Mouse (Mus musculus): ENCODE data around the gene Parp8. TPM values are rescaled to one million over a fixed set of nuclear protein-coding genes. Genes with fewer than 3 reads are reported as not detected.

The Parp8 gene
- polyA plus RNA-seq, 2 experiments: 2.0 to 3.2 TPM

DNA sequence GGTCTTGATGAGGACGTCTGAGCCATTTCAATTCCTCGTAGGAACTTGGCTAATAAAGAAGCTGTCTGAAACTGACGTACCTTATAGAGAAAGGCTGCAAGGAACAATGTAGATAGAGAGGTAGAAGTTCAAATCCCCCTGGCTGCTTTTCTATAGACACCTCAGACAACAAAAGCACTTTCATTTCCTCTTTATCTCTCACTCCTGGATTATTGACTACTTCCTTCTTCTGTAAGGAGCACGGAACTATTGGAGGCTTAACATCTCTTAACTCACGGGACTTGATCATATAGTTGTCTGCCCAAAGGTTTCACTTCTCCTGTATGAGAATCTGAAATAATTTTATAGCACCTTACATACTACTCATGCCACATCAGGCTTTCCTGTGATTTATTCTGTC lies 2.9 kb upstream of the Parp8 start:
- no peaks in the 10 kb centered on the region for H3K36me3 ChIP-seq (replicated peaks; ENCODE audit: control insufficient read depth, insufficient read depth, low read depth)
- H3K27ac ChIP-seq: no peak overlapping the region
- H3K9ac ChIP-seq (replicated peaks): no peak overlapping the region
- WGBS (ENCODE audit: insufficient replicate concordance): 33% methylated on average over 5 of the region's 5 CpGs
- H3K9me3 ChIP-seq (ENCODE audit: control insufficient read depth, low read length): no peaks in the 10 kb centered on the region
- TF ChIP-seq CTCF (IDR thresholded peaks at IDR 0.05; ENCODE audit: low read depth) (no peak), EP300 (IDR thresholded peaks at IDR 0.05; ENCODE audit: low read depth) (no peak)
- DNase-seq (ENCODE audit: low read depth in 3 of 3, low spot score in 3 of 3) (no peak), ATAC-seq (ENCODE audit: insufficient read depth) (no peak)
- no peak overlapping the region for H3K4me2 ChIP-seq (ENCODE audit: low read depth)
- H3K27me3 ChIP-seq (ENCODE audit: control insufficient read depth, insufficient read depth, low read length): peaks cover 27% of the 10 kb centered on the region
- H3K4me1 ChIP-seq (replicated peaks; ENCODE audit: control insufficient read depth in 2 of 2, insufficient read depth in 2 of 2, low read length in 1 of 2): peaks cover 0 to 11% of the 10 kb centered on the region in 2 experiments; a peak in 2 of 4 replicates
- no peak overlapping the region for H3K4me3 ChIP-seq (ENCODE audit: insufficient read depth in 1 of 2, low read depth in 2 of 2, low read length in 2 of 2)

DNA sequence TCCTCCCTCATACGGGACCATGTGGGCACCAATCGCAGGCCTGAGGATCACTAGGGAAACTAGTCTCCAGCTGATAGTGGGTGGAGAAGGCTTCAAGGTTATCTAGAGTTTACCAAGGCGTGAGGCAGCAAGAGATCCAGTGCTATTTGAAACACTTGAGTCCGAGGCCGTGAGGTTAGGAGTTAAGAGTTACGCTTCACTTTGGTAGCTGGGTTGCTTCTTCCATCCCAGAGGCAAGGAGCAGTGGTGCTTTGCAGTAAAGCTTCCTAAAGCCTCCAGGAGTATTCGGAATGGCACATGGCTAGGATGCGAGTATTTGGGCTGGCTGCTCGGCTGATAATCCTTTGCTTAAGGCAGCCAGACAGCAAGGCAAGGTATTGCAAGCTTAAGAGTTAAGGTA lies 2.0 kb upstream of the Parp8 start:
- H3K4me3 ChIP-seq (ENCODE audit: insufficient read depth in 1 of 2, low read depth in 2 of 2, low read length in 2 of 2): no peak overlapping the region
- DNase-seq (ENCODE audit: low read depth in 3 of 3, low spot score in 3 of 3) (no peak), ATAC-seq (ENCODE audit: insufficient read depth) (no peak)
- WGBS (ENCODE audit: insufficient replicate concordance): 44% methylated on average over 9 of the region's 9 CpGs
- no peak overlapping the region for H3K4me2 ChIP-seq (ENCODE audit: low read depth)
- TF ChIP-seq EP300 (IDR thresholded peaks at IDR 0.05; ENCODE audit: low read depth) (no peak), CTCF (IDR thresholded peaks at IDR 0.05; ENCODE audit: low read depth) (no peak)
- peaks cover 27% of the 10 kb centered on the region for H3K27me3 ChIP-seq (ENCODE audit: control insufficient read depth, insufficient read depth, low read length)
- no peak overlapping the region for H3K9ac ChIP-seq (replicated peaks)
- H3K36me3 ChIP-seq (replicated peaks; ENCODE audit: control insufficient read depth, insufficient read depth, low read depth): no peaks in the 10 kb centered on the region
- H3K27ac ChIP-seq: no peak overlapping the region
- no peaks in the 10 kb centered on the region for H3K9me3 ChIP-seq (ENCODE audit: control insufficient read depth, low read length)
- peaks cover 0 to 5% of the 10 kb centered on the region in 2 experiments; a peak in 1 of 4 replicates for H3K4me1 ChIP-seq (replicated peaks; ENCODE audit: control insufficient read depth in 2 of 2, insufficient read depth in 2 of 2, low read length in 1 of 2)

DNA sequence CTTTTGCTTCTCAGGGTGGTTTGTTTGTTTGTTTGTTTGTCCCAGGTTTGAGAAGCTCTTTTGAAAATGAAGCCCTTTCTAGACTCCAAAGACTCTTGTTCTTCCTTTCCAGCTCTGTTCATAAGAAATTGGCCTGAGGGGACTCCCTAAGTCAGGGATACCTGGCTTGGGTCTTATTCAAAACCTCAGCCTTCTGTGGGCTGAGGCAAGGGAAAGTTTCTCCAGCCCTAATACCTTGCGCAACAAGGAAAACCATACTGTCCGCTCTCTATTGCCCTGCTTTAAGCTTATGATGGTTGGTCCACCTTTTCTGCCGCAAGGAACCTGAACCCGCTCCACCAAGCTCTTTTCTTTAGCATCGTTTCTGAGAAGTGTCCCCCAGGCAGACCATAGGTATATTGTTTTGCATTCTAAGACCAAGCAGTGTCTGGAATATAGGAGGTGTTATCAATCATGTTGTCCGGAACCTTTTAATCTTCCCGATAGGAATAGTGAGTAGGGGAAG lies 991 bp upstream of the Parp8 start:
- Histone ChIP-seq H3K36me3 (replicated peaks; ENCODE audit: control insufficient read depth, insufficient read depth, low read depth) (no peaks in the 10 kb centered on the region), H3K9ac (replicated peaks) (no peak overlapping the region), H3K9me3 (ENCODE audit: control insufficient read depth, low read length) (no peaks in the 10 kb centered on the region), H3K4me2 (ENCODE audit: low read depth) (no peak overlapping the region), H3K27me3 (ENCODE audit: control insufficient read depth, insufficient read depth, low read length) (peaks cover 27% of the 10 kb centered on the region), H3K4me1 (replicated peaks; ENCODE audit: control insufficient read depth in 2 of 2, insufficient read depth in 2 of 2, low read length in 1 of 2) (peaks cover 0 to 3% of the 10 kb centered on the region in 2 experiments; a peak in 1 of 4 replicates), H3K4me3 (ENCODE audit: insufficient read depth in 1 of 2, low read depth in 2 of 2, low read length in 2 of 2) (no peak overlapping the region), H3K27ac (no peak overlapping the region)
- no peak for ATAC-seq (ENCODE audit: insufficient read depth)
- TF ChIP-seq CTCF (IDR thresholded peaks at IDR 0.05; ENCODE audit: low read depth) (no peak), EP300 (IDR thresholded peaks at IDR 0.05; ENCODE audit: low read depth) (no peak)
- WGBS (ENCODE audit: insufficient replicate concordance): 64% methylated on average over 7 of the region's 7 CpGs
- DNase-seq (ENCODE audit: low read depth in 3 of 3, low spot score in 3 of 3): no peak

DNA sequence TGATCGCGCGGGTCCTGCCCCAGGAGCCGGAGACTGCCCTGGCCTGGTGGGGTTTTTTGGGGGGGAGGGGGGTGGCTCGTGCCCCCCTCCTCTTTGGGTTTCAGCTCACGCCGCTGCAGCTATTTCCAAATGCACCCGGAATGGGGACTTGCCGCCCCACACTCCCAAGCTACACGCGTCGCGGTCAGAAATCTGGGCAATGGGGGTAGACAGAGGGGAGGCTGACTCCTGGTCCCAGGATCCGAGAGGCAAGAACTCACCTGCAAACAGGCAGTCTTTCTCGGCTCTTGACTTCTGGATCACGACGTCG lies 466 bp downstream of the Parp8 start:
- Histone ChIP-seq H3K4me1 (replicated peaks; ENCODE audit: control insufficient read depth in 2 of 2, insufficient read depth in 2 of 2, low read length in 1 of 2) (peaks cover 0 to 8% of the 10 kb centered on the region in 2 experiments; a peak in 1 of 4 replicates), H3K36me3 (replicated peaks; ENCODE audit: control insufficient read depth, insufficient read depth, low read depth) (no peaks in the 10 kb centered on the region), H3K4me3 (ENCODE audit: insufficient read depth in 1 of 2, low read depth in 2 of 2, low read length in 2 of 2) (peak overlapping the region; percentile 56 to 58), H3K27ac (no peak overlapping the region), H3K4me2 (ENCODE audit: low read depth) (peak overlapping the region; percentile 70), H3K9ac (replicated peaks) (peak overlapping the region; percentile 33; the same call in 1 of the 2 replicates), H3K27me3 (ENCODE audit: control insufficient read depth, insufficient read depth, low read length) (peaks cover 27% of the 10 kb centered on the region), H3K9me3 (ENCODE audit: control insufficient read depth, low read length) (no peaks in the 10 kb centered on the region)
- 0% methylated on average over 18 of the region's 18 CpGs for WGBS (ENCODE audit: insufficient replicate concordance)
- TF ChIP-seq EP300 (IDR thresholded peaks at IDR 0.05; ENCODE audit: low read depth) (no peak), CTCF (IDR thresholded peaks at IDR 0.05; ENCODE audit: low read depth) (no peak)
- ATAC-seq (ENCODE audit: insufficient read depth): no peak
- DNase-seq (ENCODE audit: low read depth in 3 of 3, low spot score in 3 of 3): no peak

DNA sequence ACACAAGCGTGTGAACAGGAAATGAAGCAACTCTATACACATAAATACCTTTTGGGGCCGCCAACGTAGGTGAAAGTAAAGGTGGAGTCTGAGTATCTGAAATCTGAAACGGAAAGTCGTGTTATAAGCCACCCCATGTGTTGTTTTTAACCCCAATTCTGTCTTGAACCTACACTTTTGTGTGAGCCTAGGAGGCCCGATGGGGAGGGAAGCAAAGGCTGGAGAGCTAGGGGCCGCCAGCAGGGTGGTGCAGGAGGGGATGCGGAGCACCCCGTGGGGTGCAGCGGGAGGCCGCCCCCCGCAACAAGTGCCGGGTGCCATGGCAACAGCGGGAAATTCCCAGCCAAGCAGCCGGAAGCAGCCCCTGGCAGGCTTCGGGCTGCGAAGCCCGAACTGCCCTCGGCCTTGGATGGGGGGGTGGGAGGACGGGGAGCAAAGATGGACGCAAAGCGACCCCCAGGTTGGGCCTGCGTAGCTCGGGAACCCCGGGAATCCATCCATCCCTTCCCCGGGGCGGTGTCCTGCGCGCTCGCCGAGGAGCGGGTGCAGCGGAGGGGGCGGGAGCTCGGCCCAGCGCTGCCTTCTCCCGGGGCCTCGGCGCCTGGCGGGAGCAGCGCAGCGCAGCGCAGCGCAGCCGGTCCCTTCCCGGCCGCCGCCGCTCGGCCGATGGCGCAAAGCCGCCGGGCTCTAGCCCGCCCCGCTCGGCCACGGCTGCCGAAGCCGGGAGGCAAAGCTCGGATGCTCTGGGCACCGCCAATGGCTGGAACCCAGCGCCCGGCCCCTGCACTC lies 1.0 kb downstream of the Parp8 start:
- peak overlapping the region; percentile 70 for H3K4me2 ChIP-seq (ENCODE audit: low read depth)
- peak overlapping the region; percentile 33; the same call in 1 of the 2 replicates for H3K9ac ChIP-seq (replicated peaks)
- H3K4me3 ChIP-seq (ENCODE audit: insufficient read depth in 1 of 2, low read depth in 2 of 2, low read length in 2 of 2): peak overlapping the region; percentile 56 to 58
- H3K27me3 ChIP-seq (ENCODE audit: control insufficient read depth, insufficient read depth, low read length): peaks cover 27% of the 10 kb centered on the region
- TF ChIP-seq EP300 (IDR thresholded peaks at IDR 0.05; ENCODE audit: low read depth): no peak
- no peak for TF ChIP-seq CTCF (IDR thresholded peaks at IDR 0.05; ENCODE audit: low read depth)
- no peak overlapping the region for H3K27ac ChIP-seq
- ATAC-seq (ENCODE audit: insufficient read depth) (peak; percentile 59), DNase-seq (ENCODE audit: low read depth in 3 of 3, low spot score in 3 of 3) (no peak)
- peaks cover 0 to 8% of the 10 kb centered on the region in 2 experiments; a peak in 1 of 4 replicates for H3K4me1 ChIP-seq (replicated peaks; ENCODE audit: control insufficient read depth in 2 of 2, insufficient read depth in 2 of 2, low read length in 1 of 2)
- H3K36me3 ChIP-seq (replicated peaks; ENCODE audit: control insufficient read depth, insufficient read depth, low read depth): no peaks in the 10 kb centered on the region
- WGBS (ENCODE audit: insufficient replicate concordance): under 1% methylated on average over 48 of the region's 64 CpGs
- H3K9me3 ChIP-seq (ENCODE audit: control insufficient read depth, low read length): no peaks in the 10 kb centered on the region
